Mouse (Mus musculus) kidney, adult 2 months (tissue): ENCODE results near the gene Vti1a. TPM values are rescaled to one million over a fixed set of nuclear protein-coding genes. Genes with fewer than 3 reads are reported as not detected.
A peak's percentile ranks its signal among the peaks of the same experiment; 100 is the strongest.

Experiments used
- DNase-seq: peaks from one replicate; pipeline ENCODE4 v3.0.0; 2021
- H3K27ac ChIP-seq: fragments of 200-500 bp; 2 replicates; pipeline ENCODE4 v1.5.1; 2012; ENCODE audit warnings: low read depth, low read length, control low read depth, inconsistent platforms; ENCODE audit not compliant: insufficient read depth
- H3K27me3 ChIP-seq: fragments of 200-500 bp; replicated peaks from 2 replicates; pipeline ENCODE4 v1.6.1; 2012; ENCODE audit warnings: mild to moderate bottlenecking, moderate library complexity, low read length, inconsistent platforms; ENCODE audit not compliant: control insufficient read depth, insufficient read depth
- H3K36me3 ChIP-seq: fragments of 200-500 bp; 2 replicates; pipeline ENCODE4 v1.6.1; 2012; ENCODE audit warnings: mild to moderate bottlenecking, moderate library complexity, low read length, inconsistent platforms; ENCODE audit not compliant: control insufficient read depth, insufficient read depth
- H3K4me1 ChIP-seq: fragments of 200-500 bp; 2 replicates; pipeline ENCODE4 v1.6.1; 2011; ENCODE audit warnings: low read length; ENCODE audit not compliant: control insufficient read depth, insufficient read depth
- H3K4me3 ChIP-seq: fragments of 200-500 bp; 2 replicates; pipeline ENCODE4 v1.5.1; 2011; ENCODE audit warnings: mild to moderate bottlenecking, low read depth, low read length, control low read depth; ENCODE audit not compliant: insufficient read depth
- CTCF ChIP-seq: fragments of 200-500 bp; conservative IDR thresholded peaks from 2 replicates; pipeline ENCODE4 v1.5.1; 2011; ENCODE audit warnings: low read depth, mild to moderate bottlenecking, control low read depth, low read length, moderate library complexity, mixed read lengths; ENCODE audit not compliant: insufficient read depth, insufficient read length
- POLR2A ChIP-seq: fragments of 200-500 bp; IDR thresholded peaks from one replicate; pipeline ENCODE4 v1.6.1; 2011; ENCODE audit warnings: low read depth, low read length, control low read depth
- whole genome bisulfite sequencing: fragments of 180-500 bp; shearing (Covaris S2); methylation state at CpG from one replicate; pipeline ENCODE4 v1.1.7; 2018; 5-methylcytosine and 5-hydroxymethylcytosine counted together
- polyA plus RNA-seq: library from polyadenylated mRNA; depleted of rRNA; stranded (reverse); fragments of >200 nt; gene quantifications from 2 replicates; pipeline ENCODE4 v1.2.3, GENCODE M21; 2012

Vti1a gene
- polyA plus RNA-seq, 1 experiment: 15.7 TPM

- no peaks in the 10 kb centered on the region for H3K36me3 ChIP-seq
- H3K27me3 ChIP-seq: no peaks in the 10 kb centered on the region
- no peak overlapping the region for H3K27ac ChIP-seq
- TF ChIP-seq CTCF (no peak), POLR2A (no peak)
- no peak overlapping the region for H3K4me3 ChIP-seq
- no peaks in the 10 kb centered on the region for H3K4me1 ChIP-seq
- 49% methylated on average over 21 of the region's 21 CpGs for WGBS
- peak; percentile 70 for DNase-seq
These were observed 240.3 kb downstream of the Vti1a start for GRCm38 (mm10) chr19:55556168-55556999.

- Histone ChIP-seq H3K27me3 (no peaks in the 10 kb centered on the region), H3K4me1 (no peaks in the 10 kb centered on the region), H3K36me3 (no peaks in the 10 kb centered on the region), H3K27ac (no peak overlapping the region), H3K4me3 (no peak overlapping the region)
- WGBS: 80% methylated on average over 12 of the region's 12 CpGs
- DNase-seq: no peak
- no peak for TF ChIP-seq POLR2A
- no peak for TF ChIP-seq CTCF
These were observed 243.2 kb downstream of the Vti1a start for GRCm38 (mm10) chr19:55559331-55559730.

GRCm38 (mm10) chr19:55560088-55560682 is 244.1 kb downstream of the Vti1a start:
- Histone ChIP-seq H3K27ac (no peak overlapping the region), H3K4me3 (no peak overlapping the region), H3K4me1 (no peaks in the 10 kb centered on the region), H3K27me3 (no peaks in the 10 kb centered on the region), H3K36me3 (no peaks in the 10 kb centered on the region)
- no peak for TF ChIP-seq POLR2A
- no peak for TF ChIP-seq CTCF
- 82% methylated on average over 11 of the region's 11 CpGs for WGBS
- peak; percentile 20 for DNase-seq

- Histone ChIP-seq H3K4me3 (no peak overlapping the region), H3K27me3 (no peaks in the 10 kb centered on the region), H3K27ac (no peak overlapping the region), H3K36me3 (no peaks in the 10 kb centered on the region), H3K4me1 (no peaks in the 10 kb centered on the region)
- WGBS: 96% methylated on average over 10 of the region's 10 CpGs
- DNase-seq: no peak
- TF ChIP-seq CTCF (no peak), POLR2A (no peak)
These were observed 245.4 kb downstream of the Vti1a start for GRCm38 (mm10) chr19:55561469-55561868.

GRCm38 (mm10) chr19:55562487-55563147 is 246.5 kb downstream of the Vti1a start:
- no peak for TF ChIP-seq CTCF
- TF ChIP-seq POLR2A: no peak
- 76% methylated on average over 14 of the region's 14 CpGs for WGBS

GRCm38 (mm10) chr19:55563148-55563651 is 247.1 kb downstream of the Vti1a start:
- TF ChIP-seq POLR2A (no peak), CTCF (no peak)
- no peaks in the 10 kb centered on the region for H3K36me3 ChIP-seq
- no peaks in the 10 kb centered on the region for H3K4me1 ChIP-seq
- H3K4me3 ChIP-seq: no peak overlapping the region
- no peaks in the 10 kb centered on the region for H3K27me3 ChIP-seq
- WGBS: 64% methylated on average over 15 of the region's 15 CpGs
- no peak overlapping the region for H3K27ac ChIP-seq
- peak; percentile 27 for DNase-seq

More at GRCm38 (mm10) chr19:55562487-55563147, 246.5 kb downstream of the Vti1a start:
- no peak for DNase-seq
- no peaks in the 10 kb centered on the region for H3K4me1 ChIP-seq
- H3K4me3 ChIP-seq: no peak overlapping the region
- no peaks in the 10 kb centered on the region for H3K36me3 ChIP-seq
- no peak overlapping the region for H3K27ac ChIP-seq
- no peaks in the 10 kb centered on the region for H3K27me3 ChIP-seq
